Mouse (Mus musculus) activated CD4-positive, CD25-positive, alpha-beta regulatory T cell, adult 4 months (primary cell): ENCODE data around the gene C1qtnf4. TPM values are rescaled to one million over a fixed set of nuclear protein-coding genes. Genes with fewer than 3 reads are reported as not detected.
A peak's percentile ranks its signal among the peaks of the same experiment; 100 is the strongest.

Experiments
- ATAC-seq: one replicate; pipeline ENCODE4 v1.8.0; 2017
- polyA plus RNA-seq, 2 experiments: library from polyadenylated mRNA; unstranded; fragments of 100-300 nt; shearing (Covaris generic); gene quantifications; one replicate each; pipeline ENCODE4 v1.2.1; 2017

C1qtnf4 gene
- polyA plus RNA-seq = 1 to 10 TPM in 1 of 2 experiments, under 1 TPM in 1; 0.89 to 1.5 TPM

DNA sequence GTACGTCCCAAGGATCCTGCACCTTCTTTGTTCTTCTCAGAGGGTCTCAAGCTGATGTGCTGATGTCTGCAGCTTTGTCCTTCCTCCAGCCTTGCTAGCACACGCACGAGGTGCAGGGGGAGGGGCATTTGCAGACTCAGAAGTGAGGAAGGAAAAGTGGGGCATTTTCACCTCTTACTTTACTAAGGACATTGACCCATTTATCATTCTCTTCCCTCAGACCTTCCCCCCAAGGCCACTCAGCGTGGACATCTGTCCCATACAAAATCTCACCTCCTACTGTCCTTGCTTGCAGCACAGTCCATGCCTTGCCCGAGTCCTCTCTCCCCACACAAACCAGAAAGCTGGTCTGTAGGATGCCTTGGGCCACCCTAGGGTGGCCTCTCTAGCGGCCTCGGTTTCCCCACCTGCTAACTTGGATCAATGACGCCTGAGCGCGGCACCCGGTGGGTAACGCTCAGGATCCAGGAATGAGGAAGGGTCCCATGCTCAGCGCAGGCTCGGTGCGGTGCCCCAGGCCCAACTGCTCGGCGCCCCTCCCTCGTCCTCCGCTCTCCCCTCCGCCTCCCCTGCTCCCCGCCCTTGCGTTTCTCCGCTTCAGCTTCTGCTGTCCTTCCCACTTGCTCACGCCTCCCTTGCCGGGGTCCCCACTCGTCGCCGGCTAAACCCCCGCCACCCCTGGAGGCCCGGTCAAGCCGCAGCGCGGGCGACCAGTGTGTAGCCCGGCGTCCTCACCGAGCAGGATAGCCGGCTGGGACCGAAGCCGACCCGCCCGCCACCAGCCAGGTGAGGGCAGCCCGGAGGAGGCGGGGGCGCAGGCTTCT is at the start of gene C1qtnf4:
C1qtnf4 (plus strand) TSS at position 643 of the 824 bp plus-strand sequence.
- ATAC-seq = no peak

DNA sequence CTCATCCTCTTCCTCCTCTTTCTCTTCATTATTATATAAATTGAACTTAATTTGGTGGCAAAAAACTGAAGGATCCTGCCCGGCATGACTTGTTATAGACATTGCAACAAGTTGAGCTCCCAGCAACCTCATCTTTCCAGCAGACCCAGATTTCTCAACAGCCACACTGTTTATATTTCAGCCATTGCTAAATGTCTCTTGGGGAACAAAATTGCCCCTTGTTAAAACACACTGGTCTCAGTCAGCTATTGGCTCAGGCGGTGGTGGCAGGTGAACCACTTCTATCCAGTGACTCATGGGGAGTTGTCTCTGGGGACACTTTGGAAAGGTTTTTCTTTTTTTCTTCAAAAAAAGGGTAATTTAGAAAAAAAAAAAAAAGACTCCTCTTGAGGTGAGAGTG is 47.0 kb upstream of the C1qtnf4 start:
- no peak for ATAC-seq

DNA sequence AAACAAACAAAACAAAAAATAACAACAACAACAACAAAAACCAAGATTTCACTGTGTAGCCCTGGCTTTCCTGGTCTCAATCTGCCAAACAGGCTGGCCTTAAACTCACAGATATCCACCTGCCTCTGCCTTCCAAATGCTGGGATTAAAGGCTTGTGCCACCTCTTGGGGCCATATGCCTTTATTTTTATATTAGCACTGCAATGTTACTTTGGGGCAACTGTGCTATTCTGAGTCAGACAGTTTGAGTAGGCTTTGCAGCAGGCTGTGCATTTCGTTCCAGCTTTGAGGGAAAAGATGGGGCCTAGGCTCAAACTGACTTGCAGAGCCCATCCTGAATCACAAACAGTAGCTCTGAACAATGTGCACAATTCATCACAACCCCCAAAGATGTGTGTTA is 42.0 kb upstream of the C1qtnf4 start:
- ATAC-seq = no peak

DNA sequence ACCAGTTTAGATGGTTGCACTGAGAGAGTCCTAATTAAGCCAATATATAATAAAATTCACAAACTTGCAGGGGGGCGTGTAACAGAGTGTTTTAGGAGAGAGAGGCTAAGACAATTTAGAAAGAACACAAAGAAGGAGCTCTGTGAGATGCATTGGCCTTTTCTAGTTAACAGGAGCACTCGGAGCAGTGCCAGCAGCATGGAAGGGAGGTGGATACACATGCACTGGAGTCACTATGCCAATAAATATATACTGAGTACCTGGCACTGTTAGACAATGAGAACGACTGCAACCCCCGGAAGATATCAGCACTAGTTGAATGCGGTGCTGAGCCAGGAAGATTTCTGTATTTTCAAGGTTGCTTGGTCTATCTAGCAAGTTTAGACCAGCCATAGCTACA is 41.4 kb upstream of the C1qtnf4 start:
- no peak for ATAC-seq

DNA sequence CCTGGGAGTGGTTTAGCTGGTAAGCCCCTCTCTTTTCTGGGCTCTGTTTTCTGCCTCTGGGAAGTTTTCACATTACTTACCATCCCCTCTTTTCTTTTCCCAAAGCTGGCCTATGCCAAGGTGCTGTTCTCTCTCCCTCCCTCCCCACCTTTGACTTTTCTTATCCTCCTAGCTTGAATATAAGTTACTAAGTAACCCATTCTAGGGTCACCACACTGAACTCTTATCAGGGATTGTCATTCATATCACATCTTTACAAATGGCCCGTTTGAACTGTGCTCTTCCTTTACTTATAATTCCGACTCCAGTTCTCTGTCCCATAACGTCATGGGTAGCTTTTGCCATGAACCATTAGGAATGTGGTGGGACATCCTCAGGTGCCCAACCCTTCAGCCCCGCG is 40.4 kb upstream of the C1qtnf4 start:
- ATAC-seq = no peak

DNA sequence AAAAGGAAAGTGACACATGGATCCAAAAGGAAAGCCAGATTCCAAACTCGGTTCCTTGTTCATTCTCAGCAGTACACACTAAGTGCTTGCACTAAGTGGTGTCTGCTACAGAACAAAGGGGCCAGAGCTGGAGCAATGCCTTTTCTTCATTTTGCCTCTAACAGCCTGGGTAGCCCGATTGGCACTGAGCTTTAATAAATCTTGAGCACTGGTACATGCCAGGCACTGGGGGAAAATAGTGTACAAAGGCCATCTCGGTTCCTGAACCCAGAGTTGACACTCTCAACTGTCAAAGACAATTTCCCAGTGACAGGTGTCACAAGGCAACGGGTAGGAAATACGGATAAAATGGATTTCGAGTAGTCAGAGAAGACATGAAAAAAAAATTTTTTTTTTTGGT is 39.5 kb upstream of the C1qtnf4 start:
- no peak for ATAC-seq

DNA sequence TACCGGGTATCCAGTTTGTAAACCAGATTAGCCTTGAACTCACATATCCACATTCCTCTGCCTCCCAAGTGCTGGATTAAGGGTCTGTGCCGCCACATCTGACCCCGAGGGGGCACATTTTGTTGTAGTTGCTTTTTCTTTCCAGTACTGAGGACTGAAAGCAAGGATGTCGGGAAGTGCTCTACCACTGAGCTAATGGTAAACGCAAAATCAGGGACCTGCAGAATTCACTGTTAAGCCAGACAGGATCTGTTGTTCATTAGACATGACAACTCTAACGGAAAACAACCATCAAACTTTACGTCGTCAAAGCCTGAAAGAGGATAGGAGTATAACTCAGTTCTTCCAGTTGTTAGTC is 39.1 kb upstream of the C1qtnf4 start:
- peak; percentile 59 for ATAC-seq

DNA sequence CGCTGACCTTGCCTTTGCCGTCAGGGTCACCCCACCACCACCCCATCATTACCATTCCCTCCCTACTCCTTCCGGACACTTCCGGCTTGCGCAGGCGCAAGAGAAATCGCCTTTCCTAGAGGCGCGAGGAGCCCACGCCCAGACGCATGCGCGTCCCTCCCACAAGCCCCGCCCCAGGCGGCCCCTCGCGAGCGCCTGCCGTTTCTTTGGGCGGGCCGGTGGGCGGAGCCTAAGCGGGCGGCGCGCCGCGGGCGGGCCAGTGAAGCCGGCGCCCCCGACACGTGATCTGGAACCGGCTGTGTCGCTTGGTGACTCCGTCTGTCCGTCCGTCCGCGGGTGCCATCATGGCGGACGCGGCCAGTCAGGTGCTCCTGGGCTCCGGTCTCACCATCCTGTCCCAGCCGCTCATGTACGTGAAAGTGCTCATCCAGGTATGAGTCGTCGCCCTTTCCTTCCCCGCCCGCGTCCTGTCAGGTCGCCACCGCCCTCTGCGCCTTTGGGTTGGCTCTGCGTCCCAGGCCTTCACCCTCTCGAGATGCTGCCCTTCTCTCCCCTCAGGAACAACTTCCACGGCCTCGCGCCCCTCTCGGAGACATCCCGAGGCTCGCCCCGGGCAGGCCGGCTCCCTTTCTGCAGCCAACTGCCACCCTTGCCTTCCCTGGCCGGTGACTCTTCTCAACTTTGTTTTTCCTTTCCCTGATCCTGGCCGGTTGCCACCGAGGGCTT is 38.5 kb upstream of the C1qtnf4 start, which contains the start of gene Mtch2:
Mtch2 (plus strand) TSS at position 201 of the 726 bp plus-strand sequence.
- peak; percentile 86 for ATAC-seq

DNA sequence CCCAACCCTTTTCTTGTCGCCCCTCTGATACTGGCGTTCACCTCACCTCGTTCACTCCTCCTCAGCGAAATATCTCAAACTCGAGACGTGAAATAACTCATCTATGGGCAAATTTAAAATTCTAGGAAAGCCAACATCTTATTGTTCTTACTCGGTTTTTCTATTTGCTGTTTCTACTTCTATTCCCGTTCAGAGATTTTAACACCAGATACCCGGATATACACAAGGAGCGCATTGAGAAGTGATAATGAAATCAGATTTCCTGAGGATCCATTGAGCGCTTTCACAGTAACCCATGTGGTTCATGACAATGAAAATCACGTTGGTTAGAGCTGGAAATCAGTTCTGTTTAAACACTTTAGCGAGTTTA is 38.0 kb upstream of the C1qtnf4 start:
- no peak for ATAC-seq

DNA sequence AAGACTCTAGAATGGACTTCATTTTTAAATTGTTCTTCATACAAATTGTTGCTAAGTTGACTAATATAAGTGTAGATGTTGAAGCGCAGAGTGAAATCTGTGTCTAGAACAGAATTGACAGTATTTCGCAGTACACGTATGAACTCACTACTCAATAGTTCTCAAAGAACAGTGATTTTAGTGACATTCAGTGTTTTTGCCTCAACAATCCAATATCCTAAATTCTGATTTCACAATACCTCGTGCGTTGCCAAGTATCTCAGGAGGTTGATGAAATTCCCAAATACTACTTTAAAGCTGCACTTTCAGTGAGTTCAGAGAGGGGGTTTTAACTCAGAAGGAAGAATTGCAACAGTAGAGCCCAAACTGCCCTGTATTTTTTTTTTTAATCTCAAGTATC is 37.3 kb upstream of the C1qtnf4 start:
- no peak for ATAC-seq

DNA sequence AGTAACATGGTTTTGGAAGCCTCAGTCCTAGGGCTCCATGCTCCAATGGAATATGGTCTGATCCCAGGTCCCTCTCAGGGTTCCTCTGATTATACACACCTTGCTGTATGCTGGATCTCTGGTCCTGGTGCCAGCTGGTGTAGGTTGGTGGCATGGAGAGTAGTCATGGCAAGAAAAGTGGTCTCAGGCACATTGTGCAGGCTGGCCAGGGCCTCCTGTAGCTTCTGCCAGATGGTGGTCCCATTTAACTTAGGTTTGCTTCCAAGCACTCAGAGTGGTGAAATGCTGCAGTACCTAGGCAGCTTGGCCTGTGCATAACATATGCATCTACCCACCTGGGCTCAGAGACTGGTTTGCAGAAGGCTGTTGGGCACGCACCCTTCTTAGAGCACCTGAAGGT is 35.3 kb upstream of the C1qtnf4 start:
- ATAC-seq = no peak

DNA sequence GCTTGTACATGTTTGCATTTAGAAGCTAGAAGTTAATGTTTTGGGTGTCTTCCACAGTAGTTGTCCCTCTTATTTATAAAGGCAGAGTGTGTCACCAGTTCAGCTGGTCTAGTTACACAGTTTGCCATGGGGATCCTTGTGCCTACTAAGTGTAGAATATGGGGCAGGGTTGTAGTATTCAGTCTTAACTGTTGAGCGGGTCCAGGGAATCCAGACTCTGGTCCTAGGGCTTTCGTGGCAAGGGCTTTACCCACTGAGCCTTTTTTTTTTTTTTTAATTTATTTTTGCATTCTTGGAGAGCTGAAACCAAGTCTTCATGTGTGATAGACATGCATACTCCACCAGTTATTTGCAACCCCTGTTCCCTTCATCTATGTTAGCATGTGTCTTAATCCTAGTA is 24.2 kb upstream of the C1qtnf4 start:
- no peak for ATAC-seq

DNA sequence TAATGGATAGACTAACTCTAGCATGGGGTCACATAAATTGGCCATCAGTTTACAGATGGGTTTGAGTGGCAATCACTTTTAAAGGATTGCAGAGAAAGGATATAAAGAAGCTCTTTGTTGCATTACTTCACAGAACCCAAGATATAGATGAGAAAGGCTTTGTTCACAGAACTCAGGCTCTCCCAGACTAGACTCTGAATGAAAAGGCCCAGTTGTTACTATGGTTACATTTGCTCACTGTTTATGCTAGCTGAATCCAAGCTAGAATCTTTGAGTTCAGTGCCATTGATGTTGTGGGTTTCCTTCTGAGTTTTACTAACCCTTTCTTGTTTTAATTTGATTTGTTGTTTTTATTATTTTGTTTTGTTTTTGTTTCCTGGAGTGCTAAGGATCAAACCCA is 21.5 kb upstream of the C1qtnf4 start:
- no peak for ATAC-seq

DNA sequence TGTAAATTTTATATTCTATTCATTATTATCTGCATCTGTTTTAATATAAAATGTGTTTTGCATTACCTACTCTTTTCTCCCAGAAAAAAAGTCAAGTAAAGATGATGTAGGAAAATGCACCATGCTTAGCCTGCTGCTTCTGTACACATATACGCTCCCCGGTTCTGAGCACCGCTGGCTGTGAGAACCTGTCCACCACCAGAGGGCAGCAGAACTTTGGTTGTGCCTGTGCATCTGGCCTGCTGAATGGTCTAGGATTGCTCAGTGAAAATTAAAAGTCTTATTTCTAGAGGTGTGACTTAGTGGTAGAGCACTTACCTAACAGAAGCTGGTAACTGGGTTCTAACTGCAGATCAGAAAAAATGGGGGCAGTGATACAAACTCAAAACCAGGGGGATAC is 19.1 kb upstream of the C1qtnf4 start:
- peak; percentile 63 for ATAC-seq

DNA sequence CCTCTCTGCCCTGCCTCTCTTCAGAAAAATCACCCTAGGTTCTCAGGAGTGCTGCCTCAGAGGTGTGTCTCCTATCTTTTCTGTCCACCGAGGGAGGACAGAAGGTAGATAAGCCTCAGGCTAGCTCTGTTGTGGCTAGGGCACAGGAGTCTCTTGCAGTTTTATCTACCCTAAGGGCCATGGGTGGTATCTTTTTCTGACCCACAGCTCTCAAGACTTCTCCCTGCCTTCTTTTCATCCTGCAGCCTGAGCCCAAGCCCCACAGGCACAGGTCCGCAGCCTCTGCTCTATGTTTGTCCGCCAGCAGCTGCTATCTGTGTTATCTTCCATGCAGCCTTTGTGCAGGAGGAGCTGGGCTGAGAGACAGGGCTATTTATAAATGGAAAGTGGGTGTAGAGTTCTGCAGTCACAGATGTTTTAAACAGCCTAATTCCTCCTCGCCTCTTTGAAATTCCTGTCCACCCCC is 15.5 kb upstream of the C1qtnf4 start:
- ATAC-seq = no peak

DNA sequence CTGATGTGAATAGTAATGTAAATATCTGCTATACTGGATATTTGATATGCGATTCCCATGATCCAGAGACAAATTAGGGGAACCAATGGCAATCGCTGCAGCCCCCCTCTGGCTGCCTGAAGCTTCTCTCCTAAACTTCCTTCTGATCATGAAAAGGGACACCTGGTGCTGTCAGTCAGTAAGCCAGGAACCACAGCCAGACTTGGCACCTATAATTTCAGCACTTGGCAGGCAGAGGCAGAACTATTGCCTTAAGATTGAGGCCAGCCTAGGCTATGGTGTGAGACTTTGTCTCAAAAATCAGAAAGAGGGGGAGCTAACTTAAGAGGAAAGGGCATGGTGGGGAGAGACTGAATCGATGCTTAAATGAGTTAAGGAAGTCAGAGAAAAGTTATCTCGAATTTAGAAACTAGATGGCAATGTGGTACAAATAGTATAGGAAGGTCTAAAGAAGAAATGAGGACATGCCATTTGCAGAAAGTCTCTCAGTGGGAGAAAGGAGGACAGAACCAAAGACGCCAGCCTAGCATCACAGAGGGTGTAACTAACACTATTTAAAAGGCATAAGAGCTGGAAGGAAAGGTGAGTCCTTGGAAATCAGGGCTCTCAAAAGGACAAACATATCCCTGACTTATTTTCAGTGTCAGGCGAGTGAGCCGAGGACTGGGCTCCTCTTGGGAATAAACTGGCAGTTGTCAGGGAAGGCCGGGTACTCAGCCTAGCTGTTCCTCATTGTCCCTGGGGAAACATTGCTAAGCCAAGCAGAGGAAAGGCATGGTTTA is 14.3 kb upstream of the C1qtnf4 start:
- ATAC-seq = no peak

DNA sequence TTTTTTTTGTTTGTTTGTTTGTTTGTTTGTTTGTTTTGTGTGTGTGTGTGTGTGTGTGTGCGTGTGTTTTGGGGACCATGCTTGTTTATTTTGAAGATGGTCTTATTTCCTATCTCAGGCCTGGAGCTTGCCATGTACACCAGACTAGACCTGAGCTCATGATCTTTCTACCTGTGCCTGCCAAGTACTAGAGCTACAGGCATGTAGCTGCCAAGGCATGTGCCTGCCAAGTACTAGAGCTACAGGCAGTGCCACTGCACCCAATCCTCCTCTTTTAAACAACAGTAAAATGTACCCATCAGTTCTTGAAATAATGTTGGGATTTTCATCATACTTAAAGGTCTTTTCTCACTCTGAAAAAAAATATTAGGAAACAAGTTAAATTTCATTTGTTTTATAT is 11.6 kb upstream of the C1qtnf4 start:
- no peak for ATAC-seq

DNA sequence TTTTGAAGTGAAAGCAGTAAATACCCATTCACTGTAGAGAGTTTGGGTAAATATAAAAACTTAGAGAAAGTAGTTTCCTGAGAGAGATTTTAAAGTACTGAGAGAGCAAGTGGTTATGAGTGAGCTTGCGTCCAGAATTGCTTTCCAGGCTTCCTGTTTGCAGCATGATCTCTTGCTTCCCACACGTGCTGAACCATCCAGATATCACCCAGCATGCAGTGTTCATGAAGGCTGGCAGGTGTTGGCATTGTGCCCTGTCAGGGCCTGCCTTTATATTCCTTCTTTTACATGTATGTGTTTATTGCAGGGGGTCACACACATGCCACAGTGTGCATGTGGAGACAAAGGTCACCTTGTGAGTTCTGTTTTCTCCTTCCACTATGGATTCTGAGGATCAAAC is 10.4 kb upstream of the C1qtnf4 start:
- ATAC-seq = no peak

DNA sequence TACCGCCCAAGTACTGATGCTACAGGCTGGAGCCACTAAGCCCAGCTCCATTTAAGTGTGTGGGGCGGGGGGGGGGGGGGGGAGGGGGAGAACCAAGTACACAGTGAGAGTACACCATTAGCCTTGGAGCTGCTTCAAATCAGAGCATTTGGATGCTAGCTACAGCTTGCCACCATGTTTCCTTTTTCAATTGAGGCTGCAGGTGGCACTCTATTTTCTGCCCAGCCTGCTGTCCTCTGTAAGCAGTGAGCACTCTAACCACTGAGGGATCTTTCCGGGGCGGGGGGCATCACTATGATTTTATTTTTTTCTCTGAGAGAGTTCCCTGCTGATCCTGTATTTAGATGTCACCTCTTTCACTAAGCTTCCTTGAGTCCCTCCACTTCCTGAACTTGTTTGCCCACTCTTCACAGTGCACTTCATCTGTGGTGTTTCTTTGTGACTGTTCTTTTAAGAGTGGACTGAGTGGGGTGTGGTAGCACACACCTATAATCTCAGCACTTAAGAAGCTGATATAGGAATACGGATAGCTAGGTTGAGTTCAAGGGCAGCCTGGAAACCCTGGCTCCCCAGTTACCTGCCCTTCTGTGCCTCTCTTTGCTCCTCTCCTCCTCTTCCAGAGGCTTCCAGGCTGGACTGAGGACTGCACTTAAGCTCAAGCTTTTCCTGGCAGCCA is 7.9 kb upstream of the C1qtnf4 start:
- no peak for ATAC-seq

DNA sequence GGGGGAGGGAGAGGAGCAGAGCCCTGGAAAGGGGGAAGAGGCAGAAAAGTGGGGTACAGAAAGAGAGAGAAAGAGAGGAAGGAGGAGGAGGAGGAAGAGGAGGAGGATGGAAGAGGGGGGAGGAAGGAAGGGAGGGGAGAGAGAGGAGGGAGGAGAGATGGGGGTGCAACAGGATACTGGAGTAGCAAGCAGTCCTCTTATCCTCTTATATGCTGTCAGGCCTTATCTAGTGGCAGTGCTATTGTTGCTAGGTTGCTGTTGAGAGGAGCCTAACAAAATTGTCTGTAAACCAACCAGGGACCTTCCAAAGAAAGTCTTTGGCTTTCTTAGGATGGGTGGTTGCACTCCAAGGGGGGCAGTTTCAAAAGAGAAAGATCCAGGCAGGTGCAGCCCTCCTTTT is 6.2 kb upstream of the C1qtnf4 start:
- no peak for ATAC-seq

DNA sequence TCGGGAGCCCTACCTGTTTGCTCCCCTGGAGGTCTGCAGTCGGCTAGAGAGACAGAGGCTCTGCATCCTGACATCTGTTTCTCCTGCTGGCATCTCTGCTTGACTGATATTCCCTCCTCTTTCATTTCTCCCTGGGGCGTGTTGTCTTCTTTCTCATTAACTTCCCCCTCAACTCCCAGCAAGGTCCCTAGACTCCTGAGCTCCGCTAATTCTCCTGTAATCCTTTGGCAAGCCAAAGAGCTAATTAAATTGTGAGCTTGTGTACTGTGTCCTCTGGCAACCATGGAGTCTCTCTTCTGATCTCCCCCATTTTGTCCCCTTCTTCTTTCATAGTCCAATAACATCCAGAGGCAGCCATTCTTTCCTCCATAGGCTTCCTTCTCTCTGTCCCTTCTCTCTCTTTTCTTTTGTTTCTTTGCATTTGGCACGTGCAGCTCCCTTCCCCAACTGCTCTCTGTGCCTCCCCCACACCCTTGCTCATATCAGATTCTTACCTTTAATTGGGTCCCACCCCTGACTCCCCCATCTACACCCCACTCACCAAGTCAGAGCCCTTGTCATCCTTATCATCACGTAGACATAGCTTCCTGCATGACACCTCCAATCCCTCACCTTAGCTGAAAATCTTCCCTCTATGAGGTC is 5.4 kb upstream of the C1qtnf4 start:
- ATAC-seq = no peak

DNA sequence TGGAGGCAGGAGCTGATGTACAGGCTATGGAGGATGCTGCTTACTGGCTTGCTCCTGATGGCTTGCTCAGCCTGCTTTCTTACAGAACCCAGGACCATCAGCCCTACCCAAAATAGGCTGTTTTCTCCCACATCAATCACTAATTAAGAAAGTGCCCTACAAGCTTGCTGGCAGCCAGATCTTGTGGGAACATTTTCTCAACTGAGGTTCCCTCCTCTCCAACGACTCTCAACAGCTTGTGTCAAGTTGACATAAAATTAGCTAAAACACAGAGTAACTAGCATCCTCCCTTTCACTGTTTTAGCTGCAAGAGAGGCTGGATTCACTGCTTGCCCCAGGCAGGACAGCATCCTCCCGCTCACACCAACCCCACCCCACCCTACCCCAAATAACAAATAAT is 3.8 kb upstream of the C1qtnf4 start:
- no peak for ATAC-seq
